Mouse (Mus musculus): ENCODE measurements at regions not wholly inside any gene's neighbourhood (a gene's known extent, or its start where the extent isn't known, plus 50 kb on each side); places are given as distances from the start of the nearest gene placed in this dataset.

DNA sequence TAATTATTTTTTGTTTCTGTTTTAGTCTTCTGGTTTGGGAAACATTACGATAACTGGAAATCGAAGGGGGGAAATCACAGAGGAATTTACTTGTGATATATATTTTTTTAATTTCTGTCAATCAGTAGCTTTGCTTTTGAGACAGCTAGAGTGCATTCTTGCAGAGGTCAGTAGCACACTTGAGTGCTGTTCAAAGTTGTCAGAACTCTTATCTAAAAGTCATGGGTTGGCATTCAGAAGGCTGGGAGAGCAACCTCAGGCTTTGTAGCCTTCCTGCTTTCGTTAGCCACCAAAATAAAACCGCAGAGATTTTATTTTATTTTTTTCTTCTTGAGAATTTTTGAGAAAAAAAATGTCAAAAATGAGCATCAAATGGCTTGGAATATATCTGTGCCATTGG lies 62.6 kb downstream of the Rprm start:
- no peak for TF ChIP-seq POLR2A (IDR thresholded peaks at IDR 0.05; ENCODE audit: borderline replicate concordance, extremely low read depth, insufficient read depth, insufficient read length, poor library complexity, severe bottlenecking)
- TF ChIP-seq CTCF (IDR thresholded peaks at IDR 0.05; ENCODE audit: borderline replicate concordance, extremely low read depth, insufficient read depth, insufficient read length): no peak

All from brain, embryonic 14.5 days (tissue).